Mouse (Mus musculus): ENCODE measurements at regions not wholly inside any gene's neighbourhood (a gene's known extent, or its start where the extent isn't known, plus 50 kb on each side); places are given as distances from the start of the nearest gene placed in this dataset.

- peak; percentile 5 for DNase-seq
Measured at GRCm38 (mm10) chr15:25468478-25468877, 54.9 kb upstream of the Basp1 start.

- DNase-seq: peak; percentile 53
Measured at GRCm38 (mm10) chr15:25469185-25469845, 55.8 kb upstream of the Basp1 start.

GRCm38 (mm10) chr15:25471331-25471730 is 57.8 kb upstream of the Basp1 start:
- DNase-seq: peak; percentile 78

GRCm38 (mm10) chr15:25473201-25473710 is 59.7 kb upstream of the Basp1 start:
- no peak for DNase-seq

- peak; percentile 88 for DNase-seq
Measured at GRCm38 (mm10) chr15:25474096-25474495, 60.5 kb upstream of the Basp1 start.

GRCm38 (mm10) chr15:25482586-25482985 is 69.0 kb upstream of the Basp1 start:
- peak; percentile 96 for DNase-seq

- no peak for DNase-seq
Measured at GRCm38 (mm10) chr15:25485372-25485771, 71.8 kb upstream of the Basp1 start.

- no peak for DNase-seq
Measured at GRCm38 (mm10) chr15:25486158-25486557, 72.6 kb upstream of the Basp1 start.

- DNase-seq: no peak
Measured at GRCm38 (mm10) chr15:25489804-25490203, 76.2 kb upstream of the Basp1 start.

- no peak for DNase-seq
Measured at GRCm38 (mm10) chr15:25492161-25492746, 78.7 kb upstream of the Basp1 start.

- DNase-seq: no peak
Measured at GRCm38 (mm10) chr15:25494687-25495299, 81.2 kb upstream of the Basp1 start.

GRCm38 (mm10) chr15:25495926-25496644 is 82.5 kb upstream of the Basp1 start:
- peak; percentile 52 for DNase-seq

GRCm38 (mm10) chr15:25497743-25498142 is 84.2 kb upstream of the Basp1 start:
- no peak for DNase-seq

GRCm38 (mm10) chr15:25498422-25498821 is 84.9 kb upstream of the Basp1 start:
- DNase-seq: no peak

GRCm38 (mm10) chr15:25502513-25502912 is 88.9 kb upstream of the Basp1 start:
- peak; percentile 91 for DNase-seq

GRCm38 (mm10) chr15:25503104-25503503 is 89.5 kb upstream of the Basp1 start:
- no peak for DNase-seq

- peak; percentile 83 for DNase-seq
Measured at GRCm38 (mm10) chr15:25509139-25509538, 95.6 kb upstream of the Basp1 start.

GRCm38 (mm10) chr15:25509584-25509983 is 96.0 kb upstream of the Basp1 start:
- DNase-seq: peak; percentile 74

GRCm38 (mm10) chr15:25510060-25510492 is 96.5 kb upstream of the Basp1 start:
- DNase-seq: no peak

- peak; percentile 79 for DNase-seq
Measured at GRCm38 (mm10) chr15:25518025-25518928, 104.0 kb upstream of the Myo10 start.

GRCm38 (mm10) chr15:25524189-25524588 is 98.1 kb upstream of the Myo10 start:
- DNase-seq: peak; percentile 93

GRCm38 (mm10) chr15:25525337-25525736 is 97.0 kb upstream of the Myo10 start:
- peak; percentile 95 for DNase-seq

Measured in heart, adult 11 months (tissue).